Mouse (Mus musculus): ENCODE data around the gene Flt3l. TPM values are rescaled to one million over a fixed set of nuclear protein-coding genes. Genes with fewer than 3 reads are reported as not detected.
"Not testable (repeated sequence)": the region's sequence is repeated elsewhere in the genome, so short reads cannot be mapped to it uniquely, and the experiment has no call there.

Flt3l gene
- polyA plus RNA-seq, 1 experiment from 2014 or later = 1.3 TPM

- H3K9ac ChIP-seq (replicated peaks; ENCODE audit: low read depth, low read length) = no peak overlapping the region
- WGBS = 81% methylated on average over 11 of the region's 11 CpGs
- no peak overlapping the region for H3K27ac ChIP-seq (ENCODE audit: low read depth, low read length)
Measured at GRCm38 (mm10) chr7:45131850-45132249, 4.4 kb downstream of the Flt3l start.

DNA sequence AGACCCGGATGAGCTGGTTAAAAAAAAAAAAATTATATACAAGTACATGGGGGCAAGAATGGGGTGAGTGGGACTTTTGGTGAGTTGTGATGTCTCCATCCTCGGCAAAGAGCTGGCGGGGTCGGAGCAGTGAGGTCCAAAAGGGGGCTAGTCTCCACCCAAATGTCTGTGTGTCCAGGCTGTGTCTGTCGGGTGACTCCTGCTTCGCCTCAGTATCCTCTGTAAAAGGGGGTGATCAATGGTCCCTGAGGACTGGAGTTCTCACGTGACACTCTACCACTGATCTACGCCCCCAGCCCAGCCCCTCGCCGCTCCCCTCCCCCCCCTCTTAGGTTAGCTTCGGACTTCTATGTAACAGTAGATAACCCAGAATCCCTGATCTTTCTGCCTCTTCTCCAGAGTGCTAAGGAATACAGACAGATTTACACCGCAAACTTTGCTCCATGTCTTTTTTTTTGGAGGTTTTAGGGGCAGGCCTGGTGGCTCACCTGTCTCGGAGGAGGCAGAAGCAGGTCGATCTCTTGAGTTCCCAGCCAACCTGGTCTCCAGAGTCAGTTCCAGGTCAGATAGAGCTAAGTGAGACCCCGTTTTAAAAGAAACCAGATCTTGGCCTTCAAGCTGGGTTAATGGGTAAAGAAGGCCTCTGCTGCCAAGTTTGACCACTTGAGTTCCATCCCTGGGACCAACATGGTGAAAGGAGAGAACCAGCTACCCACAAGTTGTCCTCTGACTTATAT, 6.3 kb downstream of the Flt3l start:
- WGBS = 53% methylated on average over 15 of the region's 15 CpGs
- Histone ChIP-seq H3K27ac (ENCODE audit: low read depth, low read length) (peak overlapping the region; percentile 92; the same call in 1 of the 2 replicates), H3K9ac (replicated peaks; ENCODE audit: low read depth, low read length) (no peak overlapping the region), H3K27me3 (ENCODE audit: control insufficient read depth, insufficient read depth, low read length) (no peaks in the 10 kb centered on the region; the same call in 1 of the 2 replicates), H3K4me2 (ENCODE audit: low read depth, low read length) (peak overlapping the region; percentile 50), H3K9me3 (ENCODE audit: control insufficient read depth, low read length) (no peaks in the 10 kb centered on the region), H3K4me3 (ENCODE audit: low read depth, low read length) (peak overlapping the region; percentile 35), H3K4me1 (ENCODE audit: control insufficient read depth, insufficient read depth, low read length) (peaks cover 15% of the 10 kb centered on the region), H3K36me3 (ENCODE audit: control insufficient read depth, insufficient read depth, low read length) (peaks cover 25% of the 10 kb centered on the region)
- ATAC-seq (ENCODE audit: low read depth) = no peak

More at GRCm38 (mm10) chr7:45131850-45132249, 4.4 kb downstream of the Flt3l start:
- H3K9me3 ChIP-seq (ENCODE audit: control insufficient read depth, low read length) = no peaks in the 10 kb centered on the region
- H3K4me3 ChIP-seq (ENCODE audit: low read depth, low read length) = no peak overlapping the region
- H3K4me2 ChIP-seq (ENCODE audit: low read depth, low read length) = no peak overlapping the region
- H3K27me3 ChIP-seq (ENCODE audit: control insufficient read depth, insufficient read depth, low read length) = no peaks in the 10 kb centered on the region; the same call in 1 of the 2 replicates
- H3K4me1 ChIP-seq (ENCODE audit: control insufficient read depth, insufficient read depth, low read length) = peaks cover 7% of the 10 kb centered on the region
- no peak for ATAC-seq (ENCODE audit: low read depth)
- peaks cover 6% of the 10 kb centered on the region for H3K36me3 ChIP-seq (ENCODE audit: control insufficient read depth, insufficient read depth, low read length)

DNA sequence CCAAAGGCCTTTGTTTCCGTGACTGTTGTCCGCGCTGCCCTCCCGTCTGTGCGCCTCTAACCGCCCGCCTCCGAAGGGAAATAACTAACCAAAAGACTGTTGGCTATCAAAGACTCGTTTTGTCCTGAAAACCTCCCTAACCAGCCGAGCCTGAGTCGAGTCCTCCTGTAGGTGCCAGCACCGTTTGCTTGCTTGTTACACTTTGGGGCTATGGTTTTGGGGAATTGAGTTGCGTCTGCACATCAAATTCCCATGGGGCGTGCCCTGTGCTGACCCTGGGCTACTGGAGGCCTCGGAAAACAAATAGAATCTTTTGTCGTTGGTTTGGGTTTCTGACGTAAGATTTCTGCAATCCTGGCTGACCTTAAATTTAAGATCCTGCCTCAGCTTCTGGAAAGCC, 6.9 kb downstream of the Flt3l start:
- peak overlapping the region; percentile 50 for H3K4me2 ChIP-seq (ENCODE audit: low read depth, low read length)
- H3K9me3 ChIP-seq (ENCODE audit: control insufficient read depth, low read length) = no peaks in the 10 kb centered on the region
- peak overlapping the region; percentile 35 for H3K4me3 ChIP-seq (ENCODE audit: low read depth, low read length)
- H3K27ac ChIP-seq (ENCODE audit: low read depth, low read length) = peak overlapping the region; percentile 92
- WGBS = under 1% methylated on average over 17 of the region's 17 CpGs
- ATAC-seq (ENCODE audit: low read depth) = no peak
- peaks cover 25% of the 10 kb centered on the region for H3K36me3 ChIP-seq (ENCODE audit: control insufficient read depth, insufficient read depth, low read length)
- no peaks in the 10 kb centered on the region; the same call in 1 of the 2 replicates for H3K27me3 ChIP-seq (ENCODE audit: control insufficient read depth, insufficient read depth, low read length)
- peak overlapping the region; percentile 51 for H3K9ac ChIP-seq (replicated peaks; ENCODE audit: low read depth, low read length)
- peaks cover 18% of the 10 kb centered on the region for H3K4me1 ChIP-seq (ENCODE audit: control insufficient read depth, insufficient read depth, low read length)

GRCm38 (mm10) chr7:45128624-45129246, 7.5 kb downstream of the Flt3l start, which contains the start of gene Rpl13a:
Gene Rpl13a (minus strand): TSS chr7:45128761.
- Histone ChIP-seq H3K27me3 (ENCODE audit: control insufficient read depth, insufficient read depth, low read length) (no peaks in the 10 kb centered on the region; the same call in 1 of the 2 replicates), H3K36me3 (ENCODE audit: control insufficient read depth, insufficient read depth, low read length) (peaks cover 25% of the 10 kb centered on the region), H3K4me2 (ENCODE audit: low read depth, low read length) (peak within 1 kb of the TSS; percentile 77), H3K27ac (ENCODE audit: low read depth, low read length) (peak within 1 kb of the TSS; percentile 92), H3K9ac (replicated peaks; ENCODE audit: low read depth, low read length) (peak within 1 kb of the TSS; percentile 97), H3K4me3 (ENCODE audit: low read depth, low read length) (peak within 1 kb of the TSS; percentile 94), H3K9me3 (ENCODE audit: control insufficient read depth, low read length) (no peaks in the 10 kb centered on the region), H3K4me1 (ENCODE audit: control insufficient read depth, insufficient read depth, low read length) (peaks cover 18% of the 10 kb centered on the region)
- ATAC-seq (ENCODE audit: low read depth) = peak; percentile 92
- WGBS = under 1% methylated on average over 48 of the region's 48 CpGs

- WGBS = 1% methylated on average over 6 of the region's 6 CpGs
- no peak for ATAC-seq (ENCODE audit: low read depth)
- H3K4me2 ChIP-seq (ENCODE audit: low read depth, low read length) = peak overlapping the region; percentile 77
- peaks cover 27% of the 10 kb centered on the region for H3K36me3 ChIP-seq (ENCODE audit: control insufficient read depth, insufficient read depth, low read length)
- H3K4me1 ChIP-seq (ENCODE audit: control insufficient read depth, insufficient read depth, low read length) = peaks cover 24% of the 10 kb centered on the region
- no peaks in the 10 kb centered on the region for H3K9me3 ChIP-seq (ENCODE audit: control insufficient read depth, low read length)
- H3K27ac ChIP-seq (ENCODE audit: low read depth, low read length) = peak overlapping the region; percentile 86
- H3K4me3 ChIP-seq (ENCODE audit: low read depth, low read length) = peak overlapping the region; percentile 94
- no peaks in the 10 kb centered on the region; the same call in 1 of the 2 replicates for H3K27me3 ChIP-seq (ENCODE audit: control insufficient read depth, insufficient read depth, low read length)
- H3K9ac ChIP-seq (replicated peaks; ENCODE audit: low read depth, low read length) = peak overlapping the region; percentile 97
Measured at GRCm38 (mm10) chr7:45127700-45128224, 8.5 kb downstream of the Flt3l start.

DNA sequence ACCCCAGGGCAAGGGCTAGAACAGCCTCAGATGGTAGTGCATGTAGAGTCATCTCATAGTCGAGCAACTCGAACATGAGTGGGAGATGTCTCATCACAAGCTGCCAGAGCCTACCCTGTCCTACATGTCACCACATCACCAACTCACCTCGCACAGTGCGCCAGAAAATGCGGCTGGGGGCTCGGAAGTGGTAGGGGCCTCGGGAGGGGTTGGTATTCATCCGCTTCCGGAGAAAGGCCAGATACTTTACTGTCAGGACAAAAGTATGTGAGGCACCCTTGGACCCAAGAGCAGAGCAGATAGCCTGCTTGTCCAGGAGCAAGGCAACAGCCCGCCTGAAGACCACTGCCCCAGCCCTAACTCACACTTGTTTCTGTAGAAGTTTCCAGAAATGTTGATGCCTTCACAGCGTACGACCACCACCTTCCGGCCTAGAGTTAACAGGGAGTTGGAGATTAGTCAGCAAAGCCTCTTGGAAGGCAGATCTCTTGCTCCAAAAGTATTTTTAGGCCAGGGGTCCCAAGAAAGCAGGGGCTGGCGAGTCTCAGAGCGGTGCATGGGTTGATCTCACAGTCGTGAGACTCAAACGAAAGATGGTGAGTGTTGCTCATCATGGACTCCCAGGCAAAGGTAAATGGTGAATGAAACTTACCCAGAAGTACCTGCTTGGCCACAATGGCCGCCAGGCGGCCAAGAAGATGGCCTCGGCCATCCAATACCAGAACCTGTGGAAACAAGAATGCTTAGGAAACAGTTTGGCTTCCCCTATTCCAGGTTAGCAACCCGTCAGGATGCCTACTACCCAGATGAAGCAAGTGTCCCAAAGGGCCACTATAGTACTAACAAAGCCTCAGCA, 9.2 kb downstream of the Flt3l start:
- 52% methylated on average over 21 of the region's 21 CpGs for WGBS
- Histone ChIP-seq H3K4me1 (ENCODE audit: control insufficient read depth, insufficient read depth, low read length) (peaks cover 24% of the 10 kb centered on the region), H3K9me3 (ENCODE audit: control insufficient read depth, low read length) (no peaks in the 10 kb centered on the region), H3K4me3 (ENCODE audit: low read depth, low read length) (peak overlapping the region; percentile 94), H3K27ac (ENCODE audit: low read depth, low read length) (peak overlapping the region; percentile 86; the same call in 1 of the 2 replicates), H3K27me3 (ENCODE audit: control insufficient read depth, insufficient read depth, low read length) (no peaks in the 10 kb centered on the region; the same call in 1 of the 2 replicates), H3K9ac (replicated peaks; ENCODE audit: low read depth, low read length) (peak overlapping the region; percentile 97), H3K36me3 (ENCODE audit: control insufficient read depth, insufficient read depth, low read length) (peaks cover 33% of the 10 kb centered on the region), H3K4me2 (ENCODE audit: low read depth, low read length) (peak overlapping the region; percentile 77)
- no peak for ATAC-seq (ENCODE audit: low read depth)

- Histone ChIP-seq H3K4me3 (ENCODE audit: low read depth, low read length) (no peak overlapping the region), H3K27ac (ENCODE audit: low read depth, low read length) (0 out of 2 replicates have a peak overlapping the region, but pooled peaks have one; percentile 16), H3K36me3 (ENCODE audit: control insufficient read depth, insufficient read depth, low read length) (peaks cover 41% of the 10 kb centered on the region), H3K4me1 (ENCODE audit: control insufficient read depth, insufficient read depth, low read length) (peaks cover 27% of the 10 kb centered on the region), H3K9ac (replicated peaks; ENCODE audit: low read depth, low read length) (peak overlapping the region; percentile 16; the same call in 1 of the 2 replicates), H3K4me2 (ENCODE audit: low read depth, low read length) (0 out of 2 replicates have a peak overlapping the region, but pooled peaks have one; percentile 77), H3K27me3 (ENCODE audit: control insufficient read depth, insufficient read depth, low read length) (no peaks in the 10 kb centered on the region; the same call in 1 of the 2 replicates), H3K9me3 (ENCODE audit: control insufficient read depth, low read length) (no peaks in the 10 kb centered on the region)
- 80% methylated on average over 17 of the region's 17 CpGs for WGBS
- ATAC-seq (ENCODE audit: low read depth) = no peak
Measured at GRCm38 (mm10) chr7:45126147-45126843, 9.9 kb downstream of the Flt3l start.

DNA sequence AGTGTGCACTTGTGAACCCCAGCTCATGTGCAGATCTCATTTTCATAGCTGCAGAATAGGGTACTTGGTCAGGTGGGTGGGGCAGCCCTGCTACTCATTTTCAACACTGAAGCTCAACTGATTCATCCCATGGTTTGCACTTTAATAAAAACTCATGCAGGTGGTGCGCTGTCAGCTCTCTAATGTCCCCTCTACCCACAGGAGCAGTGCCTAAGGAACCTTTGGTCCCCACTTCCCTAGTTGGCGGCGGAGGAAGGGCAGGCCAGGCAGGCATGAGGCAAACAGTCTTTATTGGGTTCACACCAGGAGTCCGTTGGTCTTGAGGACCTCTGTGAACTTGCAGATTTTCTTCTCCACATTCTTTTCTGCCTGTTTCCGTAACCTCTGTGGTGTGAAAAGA, 10.6 kb downstream of the Flt3l start:
- H3K4me3 ChIP-seq (ENCODE audit: low read depth, low read length); H3K4me2 ChIP-seq (ENCODE audit: low read depth, low read length): not testable (repeated sequence)

More for the DNA sequence above, 10.6 kb downstream of the Flt3l start:
- not testable (repeated sequence) for H3K9ac ChIP-seq (replicated peaks; ENCODE audit: low read depth, low read length); H3K9me3 ChIP-seq (ENCODE audit: control insufficient read depth, low read length); H3K27me3 ChIP-seq (ENCODE audit: control insufficient read depth, insufficient read depth, low read length); ATAC-seq (ENCODE audit: low read depth)
- 47% methylated on average over 5 of the region's 5 CpGs for WGBS
- peaks cover 27% of the 10 kb centered on the region for H3K4me1 ChIP-seq (ENCODE audit: control insufficient read depth, insufficient read depth, low read length)
- H3K27ac ChIP-seq (ENCODE audit: low read depth, low read length) = peak overlapping the region; percentile 87
- peaks cover 47% of the 10 kb centered on the region for H3K36me3 ChIP-seq (ENCODE audit: control insufficient read depth, insufficient read depth, low read length)

Measured in neural tube, embryonic 14.5 days (tissue).